Mouse (Mus musculus): Measurements from ENCODE around the gene Astl.

GRCm38 (mm10) chr2:127339262-127339661 lies 823 bp downstream of the Astl start:
- TF ChIP-seq CTCF (IDR thresholded peaks at IDR 0.05; ENCODE audit: extremely low read depth, insufficient read depth, insufficient read length, insufficient replicate concordance) (no peak), POLR2A (IDR thresholded peaks at IDR 0.05; ENCODE audit: low read depth, low read length) (no peak; the same call in 1 of the 2 replicates)
